ENCODE assay signal across 16 mouse cellular contexts in the genomic region with DNA sequence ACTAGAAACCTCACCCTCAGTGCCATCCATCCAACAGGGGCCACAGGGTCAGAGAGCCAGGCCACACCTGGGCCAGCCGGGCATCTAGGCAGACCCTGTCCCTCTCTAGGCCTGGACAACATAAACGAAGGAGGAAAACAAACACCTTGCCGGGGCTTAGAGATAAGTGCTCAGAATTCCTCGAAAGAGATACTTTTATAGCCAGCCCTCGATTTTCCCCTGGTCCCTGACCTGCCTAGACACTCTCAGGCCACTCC. TPM values are rescaled to one million over a fixed set of nuclear protein-coding genes. Genes with fewer than 3 reads are reported as not detected.
A peak's percentile ranks its signal among the peaks of the same experiment; 100 is the strongest.
DNase-seq lines count a peak whose midpoint lies in the region; ATAC-seq and TF ChIP-seq lines count a peak whose summit lies in the region.
"Had no signal": no experiment of that assay in that cellular context is flagged by ENCODE, and none has a peak within 500 bp of the region (broad histone marks: within the 10 kb centered on the region; RNA-seq: fewer than 3 reads in every experiment).

No protein-coding gene starts in this region.

- peak overlapping the region; percentile 87 for H3K27ac ChIP-seq in forebrain, embryonic 12.5 days
- peak overlapping the region; percentile 98 for H3K27ac ChIP-seq in forebrain, embryonic 15.5 days (replicated peaks)
- H3K27ac ChIP-seq in hindbrain, embryonic 16.5 days (ENCODE audit: low read depth, low read length), result peak overlapping the region; percentile 71
- peak overlapping the region; percentile 48 for H3K27ac ChIP-seq in midbrain, postnatal 0 days (ENCODE audit: low read depth, low read length)

- H3K9ac ChIP-seq in forebrain, embryonic 12.5 days, result peak overlapping the region; percentile 47
- peak overlapping the region; percentile 98 for H3K9ac ChIP-seq in forebrain, embryonic 15.5 days (replicated peaks)
- peak overlapping the region; percentile 20 for H3K9ac ChIP-seq in hindbrain, embryonic 16.5 days (ENCODE audit: low read depth, low read length)
- peak overlapping the region; percentile 97; the same call in 1 of the 2 replicates for H3K9ac ChIP-seq in midbrain, postnatal 0 days (replicated peaks; ENCODE audit: low read length, poor library complexity, severe bottlenecking)

- H3K27me3 ChIP-seq in forebrain, embryonic 12.5 days, result peaks cover 22% of the 10 kb centered on the region
- no peaks in the 10 kb centered on the region for H3K27me3 ChIP-seq in forebrain, embryonic 15.5 days
- H3K27me3 ChIP-seq in hindbrain, embryonic 16.5 days (replicated peaks; ENCODE audit: control insufficient read depth, insufficient read depth, low read length), result no peaks in the 10 kb centered on the region
- no peaks in the 10 kb centered on the region for H3K27me3 ChIP-seq in midbrain, postnatal 0 days (ENCODE audit: insufficient read depth, low read length)

- no peaks in the 10 kb centered on the region for H3K9me3 ChIP-seq in forebrain, embryonic 12.5 days
- H3K9me3 ChIP-seq in forebrain, embryonic 15.5 days, result no peaks in the 10 kb centered on the region
- H3K9me3 ChIP-seq in hindbrain, embryonic 16.5 days (ENCODE audit: control insufficient read depth, low read length), result no peaks in the 10 kb centered on the region
- H3K9me3 ChIP-seq in midbrain, postnatal 0 days (ENCODE audit: low read length), result no peaks in the 10 kb centered on the region

- TF ChIP-seq CTCF in midbrain, postnatal 0 days (IDR thresholded peaks at IDR 0.05), result no peak

- no peaks in the 10 kb centered on the region for H3K36me3 ChIP-seq in forebrain, embryonic 12.5 days (replicated peaks)
- no peaks in the 10 kb centered on the region for H3K36me3 ChIP-seq in forebrain, embryonic 15.5 days
- no peaks in the 10 kb centered on the region for H3K36me3 ChIP-seq in hindbrain, embryonic 16.5 days (ENCODE audit: control insufficient read depth, insufficient read depth, low read length)
- no peaks in the 10 kb centered on the region for H3K36me3 ChIP-seq in midbrain, postnatal 0 days (ENCODE audit: insufficient read depth, low read length)

- H3K4me2 ChIP-seq in forebrain, embryonic 12.5 days, result peak overlapping the region; percentile 85
- peak overlapping the region; percentile 90 for H3K4me2 ChIP-seq in forebrain, embryonic 15.5 days (replicated peaks)
- peak overlapping the region; percentile 91 for H3K4me2 ChIP-seq in hindbrain, embryonic 16.5 days (ENCODE audit: low read length)
- peak overlapping the region; percentile 68 for H3K4me2 ChIP-seq in midbrain, postnatal 0 days (ENCODE audit: low read depth, low read length, poor library complexity, severe bottlenecking)

- peak overlapping the region; percentile 76 for H3K4me3 ChIP-seq in forebrain, embryonic 12.5 days (replicated peaks)
- peak overlapping the region; percentile 92 for H3K4me3 ChIP-seq in forebrain, embryonic 15.5 days
- H3K4me3 ChIP-seq in hindbrain, embryonic 16.5 days (ENCODE audit: low read length), result peak overlapping the region; percentile 11
- peak overlapping the region; percentile 66 for H3K4me3 ChIP-seq in midbrain, postnatal 0 days (ENCODE audit: low read depth, low read length)
- H3K4me3 ChIP-seq: myocyte had no signal

- 42% methylated on average over 5 of the region's 5 CpGs for WGBS in forebrain, embryonic 12.5 days
- 29% methylated on average over 5 of the region's 5 CpGs for WGBS in forebrain, embryonic 15.5 days
- 30% methylated on average over 5 of the region's 5 CpGs for WGBS in hindbrain, embryonic 16.5 days
- WGBS in midbrain, postnatal 0 days, result 35% methylated on average over 5 of the region's 5 CpGs

- ATAC-seq in forebrain, embryonic 12.5 days (ENCODE audit: low FRiP score), result no peak
- no peak for ATAC-seq in forebrain, embryonic 15.5 days (replicated peaks)
- ATAC-seq in hindbrain, embryonic 16.5 days, result no peak
- no peak for ATAC-seq in midbrain, postnatal 0 days (ENCODE audit: low FRiP score)
- ATAC-seq: intestine, embryonic 16.5 days had no signal

- peaks cover 82% of the 10 kb centered on the region for H3K4me1 ChIP-seq in forebrain, embryonic 12.5 days
- H3K4me1 ChIP-seq in forebrain, embryonic 15.5 days, result peaks cover 89% of the 10 kb centered on the region
- peaks cover 74% of the 10 kb centered on the region for H3K4me1 ChIP-seq in hindbrain, embryonic 16.5 days (ENCODE audit: control insufficient read depth, insufficient read depth, low read depth, low read length)
- peaks cover 26% of the 10 kb centered on the region for H3K4me1 ChIP-seq in midbrain, postnatal 0 days (ENCODE audit: insufficient read depth, low read length)

- no peak for DNase-seq in midbrain, postnatal 0 days (ENCODE audit: low spot score)
- DNase-seq in kidney, adult 18-20 months, result no peak
- no peak for DNase-seq in thymus, postnatal 0 days (ENCODE audit: low spot score)
- no peak for DNase-seq in lung, postnatal 25 days (ENCODE audit: low spot score)
- DNase-seq: gastrocnemius, postnatal 10 days; heart, postnatal 10 days; kidney, postnatal 10 days; liver; lung, adult 2 months; thymus, adult 2 months had no signal

RNA-seq across cellular contexts. Expression of a gene that starts 4.0 kb away (rescaled TPM):
- 5.2 and 5.7 TPM in 2 replicates for polyA plus RNA-seq in forebrain, embryonic 12.5 days (2016; fragmentation: Nextera tagmentation; extraction: Ambion mirVana)
- 10.8 and 11.6 TPM in 2 replicates for polyA plus RNA-seq in forebrain, embryonic 15.5 days (2015; fragmentation: Nextera tagmentation; extraction: Ambion mirVana)
- 8.0 and 8.9 TPM in 2 replicates for polyA plus RNA-seq in hindbrain, embryonic 16.5 days (2015; fragmentation: Nextera tagmentation; extraction: Ambion mirVana)
- 95.0 and 100 TPM in 2 replicates for total RNA-seq in midbrain, postnatal 0 days (2014; rRNA removed)
- polyA plus RNA-seq in midbrain, postnatal 0 days (2015; fragmentation: Nextera tagmentation; extraction: Ambion mirVana), result 13.1 and 14.0 TPM in 2 replicates
- polyA plus RNA-seq in thymus, postnatal 0 days (2015; fragmentation: Nextera tagmentation; extraction: Ambion mirVana), result 0.05 and 0.06 TPM in 2 replicates
- total RNA-seq: common myeloid progenitor, adult 5-6 weeks had no signal
- polyA plus RNA-seq: myocyte had no signal

RNA-seq across cellular contexts. Expression of a gene that starts 57.5 kb away (rescaled TPM):
- polyA plus RNA-seq in forebrain, embryonic 12.5 days (2016; fragmentation: Nextera tagmentation; extraction: Ambion mirVana), result 10.0 and 11.9 TPM in 2 replicates
- 4.6 and 5.8 TPM in 2 replicates for polyA plus RNA-seq in forebrain, embryonic 15.5 days (2015; fragmentation: Nextera tagmentation; extraction: Ambion mirVana)
- 1.2 and 1.4 TPM in 2 replicates for polyA plus RNA-seq in hindbrain, embryonic 16.5 days (2015; fragmentation: Nextera tagmentation; extraction: Ambion mirVana)
- 5.0 and 8.4 TPM in 2 replicates for total RNA-seq in midbrain, postnatal 0 days (2014; rRNA removed)
- 1.5 and 1.6 TPM in 2 replicates for polyA plus RNA-seq in midbrain, postnatal 0 days (2015; fragmentation: Nextera tagmentation; extraction: Ambion mirVana)
- 1.8 and 2.2 TPM in 2 replicates for polyA plus RNA-seq in thymus, postnatal 0 days (2015; fragmentation: Nextera tagmentation; extraction: Ambion mirVana)

Comparison
In these comparisons a context has a peak if more than half of its experiments do, and no peak if none do; other contexts are left out.
1. H3K27ac ChIP-seq: peak in every context shown above with its lines; median percentile 98 in forebrain, embryonic 15.5 days; 87 in forebrain, embryonic 12.5 days; 71 in hindbrain, embryonic 16.5 days; 48 in midbrain, postnatal 0 days.
2. H3K4me3 ChIP-seq: peak in every context shown above with its lines; median percentile 92 in forebrain, embryonic 15.5 days; 76 in forebrain, embryonic 12.5 days; 66 in midbrain, postnatal 0 days; 11 in hindbrain, embryonic 16.5 days.
3. H3K9ac ChIP-seq: peak in every context shown above with its lines; median percentile 98 in forebrain, embryonic 15.5 days; 97 in midbrain, postnatal 0 days; 47 in forebrain, embryonic 12.5 days; 20 in hindbrain, embryonic 16.5 days.